Mouse (Mus musculus) thymus, adult 2 months (tissue): ENCODE results near the gene Mroh7.

Experiments
- CTCF ChIP-seq: fragments of 200-500 bp; IDR thresholded peaks from 2 replicates; pipeline ENCODE4 v1.5.1; 2012; ENCODE audit warnings: mild to moderate bottlenecking, control low read depth, low read length, moderate library complexity, borderline replicate concordance; ENCODE audit not compliant: control insufficient read depth, poor library complexity, insufficient read depth; ENCODE audit errors: extremely low read depth
- POLR2A ChIP-seq: fragments of 200-500 bp; IDR thresholded peaks from 2 replicates; pipeline ENCODE4 v1.6.1; 2012; ENCODE audit warnings: mild to moderate bottlenecking, low read length, control low read depth, moderate library complexity; ENCODE audit not compliant: control insufficient read depth, poor library complexity, insufficient read depth; ENCODE audit errors: extremely low read depth

- TF ChIP-seq POLR2A (no peak), CTCF (no peak)
Observed at GRCm38 (mm10) chr4:106747001-106747580, 16.4 kb upstream of the Mroh7 start.
